Comparison of ENCODE assay signal across 23 mouse cellular contexts in genomic region chr4:59802107-59802506, GRCm38 (mm10). TPM values are rescaled to one million over a fixed set of nuclear protein-coding genes. Genes with fewer than 3 reads are reported as not detected.
A peak's percentile ranks its signal among the peaks of the same experiment; 100 is the strongest.
DNase-seq lines count a peak whose midpoint lies in the region; ATAC-seq and TF ChIP-seq lines count a peak whose summit lies in the region.
"Had no signal": no experiment of that assay in that cellular context is flagged by ENCODE, and none has a peak within 500 bp of the region (broad histone marks: within the 10 kb centered on the region; RNA-seq: fewer than 3 reads in every experiment).

No protein-coding gene starts in this region.

- H3K9ac ChIP-seq in liver, embryonic 11.5 days (ENCODE audit: low read depth, low read length) = no peak overlapping the region
- H3K9ac ChIP-seq: forebrain, embryonic 13.5 days; heart, embryonic 13.5 days; hindbrain, embryonic 13.5 days; limb, embryonic 15.5 days; lung, embryonic 14.5 days had no signal

- no peak overlapping the region for H3K4me2 ChIP-seq in liver, embryonic 11.5 days
- peak overlapping the region; percentile 20 for H3K4me2 ChIP-seq in myocyte (ENCODE audit: low read depth)
- H3K4me2 ChIP-seq: forebrain, embryonic 13.5 days; heart, embryonic 13.5 days; hindbrain, embryonic 13.5 days; limb, embryonic 15.5 days; lung, embryonic 14.5 days; midbrain, embryonic 11.5 days had no signal

- no peak for DNase-seq in frontal cortex, postnatal 25 days (ENCODE audit: low spot score in 2 of 2)
- DNase-seq in liver, embryonic 11.5 days (ENCODE audit: low spot score) = no peak
- DNase-seq in liver = no peak
- no peak for DNase-seq in urinary bladder, postnatal 14 days (ENCODE audit: low spot score)
- DNase-seq: adrenal gland, postnatal 14 days; cerebellum, adult 18-20 months; kidney, adult 8-10 months; lung, embryonic 14.5 days; lung, postnatal 36 days; right cerebral cortex, postnatal 4 days; thymus, adult 18-20 months; thymus, postnatal 4 days had no signal

- no peaks in the 10 kb centered on the region for H3K36me3 ChIP-seq in liver, embryonic 11.5 days (ENCODE audit: control insufficient read depth, insufficient read depth, low read length)
- H3K36me3 ChIP-seq in C2C12 (ENCODE audit: control insufficient read depth, insufficient read depth) (no peaks in the 10 kb centered on the region), myocyte (ENCODE audit: control insufficient read depth, insufficient read depth) (no peaks in the 10 kb centered on the region)
- H3K36me3 ChIP-seq: heart, embryonic 13.5 days; hindbrain, embryonic 13.5 days; limb, embryonic 15.5 days had no signal

- no peak for TF ChIP-seq CTCF in C2C12 (IDR thresholded peaks at IDR 0.05; ENCODE audit: control insufficient read depth, insufficient read depth, insufficient read length)

- H3K79me2 ChIP-seq in C2C12 (ENCODE audit: control insufficient read depth, insufficient read depth) (peaks cover 10% of the 10 kb centered on the region), myocyte (ENCODE audit: control insufficient read depth, insufficient read depth) (peaks cover 3% of the 10 kb centered on the region)

- H3K79me3 ChIP-seq in C2C12 (ENCODE audit: low read depth) = peaks cover 4% of the 10 kb centered on the region

- H3K4me1 ChIP-seq in liver, embryonic 11.5 days (replicated peaks; ENCODE audit: control insufficient read depth, insufficient read depth, low read length) = peaks cover 25% of the 10 kb centered on the region

- H3ac ChIP-seq in C2C12 (ENCODE audit: control insufficient read depth, insufficient read length, low read depth) (peak overlapping the region; percentile 27), myocyte (ENCODE audit: control insufficient read depth, insufficient read length) (no peak overlapping the region)

- TF ChIP-seq POLR2A in myocyte (IDR thresholded peaks at IDR 0.05; ENCODE audit: insufficient read length, low read depth) = no peak

- 0 out of 2 replicates have a peak, but pooled peaks have one; percentile 3 for ATAC-seq in frontal cortex, adult (ENCODE audit: low TSS enrichment)
- no peak for ATAC-seq in liver, embryonic 11.5 days (replicated peaks; ENCODE audit: low FRiP score)
- ATAC-seq: activated CD4-positive, CD25-positive, alpha-beta regulatory T cell, adult 4 months; forebrain, embryonic 13.5 days; inflammation-experienced regulatory T-cells, adult 6 months; Patski had no signal

- WGBS in liver, embryonic 11.5 days = 84% methylated on average over 6 of the region's 6 CpGs

- no peaks in the 10 kb centered on the region for H3K27me3 ChIP-seq in liver, embryonic 11.5 days (replicated peaks; ENCODE audit: control insufficient read depth, insufficient read depth, low read length)
- no peaks in the 10 kb centered on the region for H3K27me3 ChIP-seq in C2C12 (ENCODE audit: control insufficient read depth, insufficient read depth, insufficient read length)
- no peaks in the 10 kb centered on the region for H3K27me3 ChIP-seq in myocyte (ENCODE audit: control insufficient read depth, insufficient read depth, insufficient read length)
- H3K27me3 ChIP-seq: heart, embryonic 13.5 days; hindbrain, embryonic 13.5 days; limb, embryonic 15.5 days; Patski had no signal

- H3K27ac ChIP-seq in liver, embryonic 11.5 days (ENCODE audit: low read depth, low read length) = peak overlapping the region; percentile 53; the same call in 1 of the 2 replicates
- H3K27ac ChIP-seq: forebrain, embryonic 13.5 days; heart, embryonic 13.5 days; hindbrain, embryonic 13.5 days; limb, embryonic 15.5 days had no signal

- no peaks in the 10 kb centered on the region for H3K9me3 ChIP-seq in liver, embryonic 11.5 days (ENCODE audit: control insufficient read depth, low read length)
- H3K9me3 ChIP-seq: forebrain, embryonic 13.5 days; heart, embryonic 13.5 days; hindbrain, embryonic 13.5 days; limb, embryonic 15.5 days had no signal

- no peak overlapping the region for H3K4me3 ChIP-seq in liver, embryonic 11.5 days (ENCODE audit: low read depth, low read length)
- H3K4me3 ChIP-seq in C2C12 (ENCODE audit: insufficient read depth, poor library complexity, severe bottlenecking) (no peak overlapping the region), myocyte (no peak overlapping the region)
- H3K4me3 ChIP-seq: forebrain, embryonic 13.5 days; heart, embryonic 13.5 days; hindbrain, embryonic 13.5 days; limb, embryonic 15.5 days had no signal

TF ChIP-seq in C2C12, 6 proteins besides CTCF, POLR2A, EP300 and RAD21:
- TF ChIP-seq CEBPB (IDR thresholded peaks at IDR 0.05; ENCODE audit: low read depth) (no peak), MYOG (IDR thresholded peaks at IDR 0.05; ENCODE audit: control insufficient read depth, extremely low read depth, insufficient read length) (no peak), FOSL1 (IDR thresholded peaks at IDR 0.05; ENCODE audit: insufficient read depth, low read length, poor library complexity, severe bottlenecking) (no peak), USF1 (IDR thresholded peaks at IDR 0.05; ENCODE audit: low read depth) (no peak), MYOD1 (IDR thresholded peaks at IDR 0.05; ENCODE audit: control insufficient read depth, insufficient read length, low read depth) (no peak), MAX (IDR thresholded peaks at IDR 0.05) (no peak)

TF ChIP-seq in myocyte, 11 proteins besides CTCF, POLR2A, EP300 and RAD21:
- TF ChIP-seq MYOG (IDR thresholded peaks at IDR 0.05; ENCODE audit: control insufficient read depth in 1 of 3, insufficient read depth in 1 of 3, insufficient read length in 2 of 3, low read depth in 2 of 3) (no peak), MAX (IDR thresholded peaks at IDR 0.05; ENCODE audit: low read depth) (no peak), POLR2AphosphoS2 (IDR thresholded peaks at IDR 0.05; ENCODE audit: insufficient read length, low read depth) (no peak), USF1 (IDR thresholded peaks at IDR 0.05; ENCODE audit: low read depth) (no peak), MYOD1 (IDR thresholded peaks at IDR 0.05; ENCODE audit: control insufficient read depth in 1 of 3, insufficient read length in 2 of 3, low read depth in 2 of 3) (no peak), E2F4 (IDR thresholded peaks at IDR 0.05; ENCODE audit: insufficient read depth) (no peak), REST (IDR thresholded peaks at IDR 0.05; ENCODE audit: insufficient read depth, insufficient read length) (no peak), CEBPB (IDR thresholded peaks at IDR 0.05; ENCODE audit: insufficient read depth, poor library complexity, severe bottlenecking) (no peak), TCF12 (IDR thresholded peaks at IDR 0.05; ENCODE audit: insufficient read depth, poor library complexity, severe bottlenecking) (no peak), SRF (IDR thresholded peaks at IDR 0.05; ENCODE audit: control insufficient read depth, insufficient read length, low read depth) (no peak), TCF3 (IDR thresholded peaks at IDR 0.05; ENCODE audit: insufficient read length, low read depth) (no peak)

RNA-seq across cellular contexts. Expression of gene Inip, which starts 0.7 kb away (rescaled TPM):
- 49.9 and 53.8 TPM in 2 replicates for polyA plus RNA-seq in liver, embryonic 11.5 days (2014; fragmentation: Nextera tagmentation; extraction: Ambion mirVana)
- polyA plus RNA-seq in C2C12 (2012; fragmentation: generic; extraction: Trizol) = 12.9 TPM
- polyA plus RNA-seq in myocyte (2012; fragmentation: generic; extraction: Trizol) = 7.4 TPM

RNA-seq across cellular contexts. Expression of gene Snx30, which starts 3.5 kb away (rescaled TPM):
- polyA plus RNA-seq in liver, embryonic 11.5 days (2014; fragmentation: Nextera tagmentation; extraction: Ambion mirVana) = 5.7 and 6.5 TPM in 2 replicates
- polyA plus RNA-seq in C2C12 (2012; fragmentation: generic; extraction: Trizol) = 3.5 TPM
- 2.6 TPM for polyA plus RNA-seq in myocyte (2012; fragmentation: generic; extraction: Trizol)
